Mouse (Mus musculus): ENCODE data around the gene Cacng2. TPM values are rescaled to one million over a fixed set of nuclear protein-coding genes. Genes with fewer than 3 reads are reported as not detected.

Gene Cacng2
- polyA plus RNA-seq, 1 experiment from 2014 or later = not detected

Other genes starting within 250 kb of the Cacng2 start
- gene Txn2, start 191.0 kb downstream of the Cacng2 start, polyA plus RNA-seq (2016; fragmentation: Nextera tagmentation; extraction: Ambion mirVana) = 239 and 249 TPM in 2 replicates
- 1.3 and 1.7 TPM in 2 replicates for gene Foxred2, start 163.3 kb downstream of the Cacng2 start, polyA plus RNA-seq (2016; fragmentation: Nextera tagmentation; extraction: Ambion mirVana)
- 257 and 271 TPM in 2 replicates for gene Eif3d, start 149.2 kb downstream of the Cacng2 start, polyA plus RNA-seq (2016; fragmentation: Nextera tagmentation; extraction: Ambion mirVana)
- 45.1 and 46.9 TPM in 2 replicates for gene Ift27, start 54.1 kb upstream of the Cacng2 start, polyA plus RNA-seq (2016; fragmentation: Nextera tagmentation; extraction: Ambion mirVana)
- gene Pvalb, start 86.4 kb upstream of the Cacng2 start, polyA plus RNA-seq (2016; fragmentation: Nextera tagmentation; extraction: Ambion mirVana) = not detected in 2 replicates
- 31.4 and 37.5 TPM in 2 replicates for gene Ncf4, start 124.8 kb upstream of the Cacng2 start, polyA plus RNA-seq (2016; fragmentation: Nextera tagmentation; extraction: Ambion mirVana)
- gene Csf2rb2, start 185.7 kb upstream of the Cacng2 start, polyA plus RNA-seq (2016; fragmentation: Nextera tagmentation; extraction: Ambion mirVana) = 0.79 and 1.0 TPM in 2 replicates
- 3.6 and 3.9 TPM in 2 replicates for gene Csf2rb, start 205.7 kb upstream of the Cacng2 start, polyA plus RNA-seq (2016; fragmentation: Nextera tagmentation; extraction: Ambion mirVana)

All from liver, embryonic 12.5 days (tissue).